Mouse (Mus musculus): ENCODE data around the gene St3gal2. TPM values are rescaled to one million over a fixed set of nuclear protein-coding genes. Genes with fewer than 3 reads are reported as not detected.

St3gal2 gene
- 60.1 and 66.5 TPM in 2 replicates for total RNA-seq (2015; ENCODE audit: low replicate concordance)
- 66.0 and 95.1 TPM in 2 replicates for total RNA-seq (2017; ENCODE audit: low replicate concordance)

- peak; percentile 62 for ATAC-seq (replicated peaks; ENCODE audit: low FRiP score, poor library complexity, severe bottlenecking)
Measured at GRCm38 (mm10) chr8:110919341-110920031, at the start of gene St3gal2. Gene St3gal2, plus strand, starts transcription at chr8:110919922.

GRCm38 (mm10) chr8:110870501-110870900, 49.2 kb upstream of the St3gal2 start:
- no peak for ATAC-seq (replicated peaks; ENCODE audit: low FRiP score, poor library complexity, severe bottlenecking)

- ATAC-seq (replicated peaks; ENCODE audit: low FRiP score, poor library complexity, severe bottlenecking) = no peak
Measured at GRCm38 (mm10) chr8:110877862-110878261, 41.9 kb upstream of the St3gal2 start.

- no peak for ATAC-seq (replicated peaks; ENCODE audit: low FRiP score, poor library complexity, severe bottlenecking)
Measured at GRCm38 (mm10) chr8:110881741-110882310, 37.9 kb upstream of the St3gal2 start.

GRCm38 (mm10) chr8:110883824-110884223, 35.9 kb upstream of the St3gal2 start:
- no peak for ATAC-seq (replicated peaks; ENCODE audit: low FRiP score, poor library complexity, severe bottlenecking)

- no peak for ATAC-seq (replicated peaks; ENCODE audit: low FRiP score, poor library complexity, severe bottlenecking)
Measured at GRCm38 (mm10) chr8:110886634-110887033, 33.1 kb upstream of the St3gal2 start.

GRCm38 (mm10) chr8:110887551-110887950, 32.2 kb upstream of the St3gal2 start:
- no peak for ATAC-seq (replicated peaks; ENCODE audit: low FRiP score, poor library complexity, severe bottlenecking)

- no peak for ATAC-seq (replicated peaks; ENCODE audit: low FRiP score, poor library complexity, severe bottlenecking)
Measured at GRCm38 (mm10) chr8:110888441-110888840, 31.3 kb upstream of the St3gal2 start.

- ATAC-seq (replicated peaks; ENCODE audit: low FRiP score, poor library complexity, severe bottlenecking) = no peak
Measured at GRCm38 (mm10) chr8:110888860-110889259, 30.9 kb upstream of the St3gal2 start.

GRCm38 (mm10) chr8:110889904-110890470, 29.7 kb upstream of the St3gal2 start:
- no peak for ATAC-seq (replicated peaks; ENCODE audit: low FRiP score, poor library complexity, severe bottlenecking)

- no peak for ATAC-seq (replicated peaks; ENCODE audit: low FRiP score, poor library complexity, severe bottlenecking)
Measured at GRCm38 (mm10) chr8:110892040-110892439, 27.7 kb upstream of the St3gal2 start.

GRCm38 (mm10) chr8:110892913-110893312, 26.8 kb upstream of the St3gal2 start:
- ATAC-seq (replicated peaks; ENCODE audit: low FRiP score, poor library complexity, severe bottlenecking) = no peak

GRCm38 (mm10) chr8:110894851-110895250, 24.9 kb upstream of the St3gal2 start:
- ATAC-seq (replicated peaks; ENCODE audit: low FRiP score, poor library complexity, severe bottlenecking) = no peak

- ATAC-seq (replicated peaks; ENCODE audit: low FRiP score, poor library complexity, severe bottlenecking) = no peak
Measured at GRCm38 (mm10) chr8:110895254-110895653, 24.5 kb upstream of the St3gal2 start.

- ATAC-seq (replicated peaks; ENCODE audit: low FRiP score, poor library complexity, severe bottlenecking) = no peak
Measured at GRCm38 (mm10) chr8:110895812-110896211, 23.9 kb upstream of the St3gal2 start.

GRCm38 (mm10) chr8:110897495-110897894, 22.2 kb upstream of the St3gal2 start:
- no peak for ATAC-seq (replicated peaks; ENCODE audit: low FRiP score, poor library complexity, severe bottlenecking)

GRCm38 (mm10) chr8:110901056-110901455, 18.7 kb upstream of the St3gal2 start:
- no peak for ATAC-seq (replicated peaks; ENCODE audit: low FRiP score, poor library complexity, severe bottlenecking)

GRCm38 (mm10) chr8:110901839-110902578, 17.7 kb upstream of the St3gal2 start, which contains the start of gene Fuk:
Gene Fuk, minus strand, starts transcription at chr8:110902488.
- peak; percentile 99 for ATAC-seq (replicated peaks; ENCODE audit: low FRiP score, poor library complexity, severe bottlenecking)

- ATAC-seq (replicated peaks; ENCODE audit: low FRiP score, poor library complexity, severe bottlenecking) = no peak
Measured at GRCm38 (mm10) chr8:110902579-110902965, 17.1 kb upstream of the St3gal2 start.

- ATAC-seq (replicated peaks; ENCODE audit: low FRiP score, poor library complexity, severe bottlenecking) = no peak
Measured at GRCm38 (mm10) chr8:110905404-110905803, 14.3 kb upstream of the St3gal2 start.

Data from erythroblast, adult 5-6 weeks (primary cell).